Mouse (Mus musculus) layer of hippocampus, adult 2 months (tissue): ENCODE measurements around the gene Pcdh9. TPM values are rescaled to one million over a fixed set of nuclear protein-coding genes. Genes with fewer than 3 reads are reported as not detected.

Source experiments
- DNase-seq, 2 experiments: peaks; one replicate each; pipeline ENCODE4 v3.0.0; 2022; ENCODE audit warnings: low spot score in 2 of 2
- H3K27ac ChIP-seq: fragments of 200-600 bp; 2 replicates; pipeline ENCODE4 v1.8.1; 2022
- H3K4me3 ChIP-seq: fragments of 200-600 bp; 2 replicates; pipeline ENCODE4 v1.8.1; 2022; ENCODE audit warnings: mild to moderate bottlenecking
- CTCF ChIP-seq: fragments of 200-600 bp; conservative IDR thresholded peaks from 2 replicates; pipeline ENCODE4 v1.8.1; 2022; ENCODE audit warnings: antibody characterized with exemption, mild to moderate bottlenecking, moderate library complexity
- total RNA-seq, 2 experiments: library from RNA; stranded (reverse); gene quantifications; 2 replicates each; pipeline ENCODE4 v1.2.3; 2021

Gene Pcdh9
- total RNA-seq, 2 experiments from 2014 or later, result 175 to 180 TPM

DNA sequence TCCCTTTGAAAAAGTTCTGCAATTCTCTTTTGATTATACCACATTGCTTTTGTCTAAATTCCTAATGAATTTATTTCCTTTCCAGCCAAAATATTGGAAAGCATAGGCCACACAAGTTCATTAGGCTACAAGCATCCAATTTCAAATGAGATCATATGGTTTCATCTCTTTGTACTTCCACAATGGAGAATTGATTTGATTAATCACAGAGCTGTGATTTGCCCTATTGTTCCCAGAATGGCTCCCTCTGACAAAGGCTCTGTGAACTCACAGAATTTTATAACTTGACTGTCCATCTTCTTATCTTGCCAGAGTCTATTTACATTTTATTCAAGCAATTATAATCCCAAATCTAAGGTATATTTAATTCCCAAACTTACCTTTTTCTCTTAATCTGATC lies 22.3 kb downstream of the Pcdh9 start:
- DNase-seq, result no peak
- no peak for TF ChIP-seq CTCF
- Histone ChIP-seq H3K27ac (no peak overlapping the region), H3K4me3 (no peak overlapping the region)

DNA sequence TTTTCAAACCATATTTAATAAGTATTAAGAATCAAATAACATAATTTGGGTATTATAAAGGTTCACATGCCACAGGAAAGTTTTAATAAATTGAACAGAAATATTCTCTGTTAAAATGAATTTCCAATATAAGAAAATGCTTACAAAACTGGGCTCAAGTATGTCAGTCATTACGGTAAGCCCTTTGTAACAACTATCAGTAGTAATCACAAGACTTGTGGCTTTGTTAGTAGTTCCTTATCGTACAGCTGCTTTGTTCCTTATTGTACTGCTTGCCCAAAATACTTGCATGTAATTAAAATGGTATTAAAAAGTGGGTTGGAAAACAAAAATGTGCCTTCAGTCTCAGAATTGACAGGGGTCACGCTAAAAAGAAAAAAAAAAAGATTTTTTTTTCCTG lies 32.4 kb downstream of the Pcdh9 start:
- no peak for DNase-seq
- Histone ChIP-seq H3K27ac (no peak overlapping the region), H3K4me3 (no peak overlapping the region)
- TF ChIP-seq CTCF, result no peak

GRCm38 (mm10) chr14:93846091-93846677 lies 44.3 kb downstream of the Pcdh9 start:
- Histone ChIP-seq H3K4me3 (no peak overlapping the region), H3K27ac (no peak overlapping the region)
- no peak for DNase-seq
- no peak for TF ChIP-seq CTCF

GRCm38 (mm10) chr14:93842686-93843288 lies 47.7 kb downstream of the Pcdh9 start:
- no peak overlapping the region for H3K27ac ChIP-seq
- DNase-seq, result no peak
- no peak overlapping the region for H3K4me3 ChIP-seq
- no peak for TF ChIP-seq CTCF

GRCm38 (mm10) chr14:93832511-93832910 lies 58.0 kb downstream of the Pcdh9 start:
- no peak for TF ChIP-seq CTCF
- no peak for DNase-seq
- Histone ChIP-seq H3K27ac (no peak overlapping the region), H3K4me3 (no peak overlapping the region)

- H3K4me3 ChIP-seq, result 0 out of 2 replicates have a peak overlapping the region, but pooled peaks have one; percentile 15
- no peak for TF ChIP-seq CTCF
- H3K27ac ChIP-seq, result peak overlapping the region; percentile 74
- DNase-seq, result no peak
Observed at GRCm38 (mm10) chr14:93827159-93827558, 63.3 kb downstream of the Pcdh9 start.

GRCm38 (mm10) chr14:93826042-93826462 lies 64.4 kb downstream of the Pcdh9 start:
- Histone ChIP-seq H3K27ac (peak overlapping the region; percentile 74), H3K4me3 (peak overlapping the region; percentile 1; the same call in 1 of the 2 replicates)
- TF ChIP-seq CTCF, result no peak
- DNase-seq, result no peak

DNA sequence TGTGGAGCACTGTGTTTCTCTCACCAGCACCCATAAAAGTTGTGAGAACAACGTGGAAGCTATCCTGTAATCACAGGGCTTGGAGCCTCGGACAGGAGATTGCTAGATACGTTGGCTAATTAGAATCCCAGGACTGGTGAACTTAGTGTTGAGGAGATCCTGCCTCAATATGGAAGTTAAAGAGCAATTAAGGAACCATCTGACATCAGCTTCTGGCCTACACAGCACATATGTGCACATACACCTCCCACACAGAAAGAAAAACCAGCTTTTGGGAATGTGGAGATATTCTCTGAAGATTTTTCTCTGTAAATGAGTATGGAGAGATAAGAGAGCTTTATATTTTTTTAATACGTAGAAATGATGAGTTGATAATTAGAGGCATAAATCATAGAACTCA lies 71.6 kb downstream of the Pcdh9 start:
- no peak for DNase-seq
- TF ChIP-seq CTCF, result no peak
- H3K4me3 ChIP-seq, result no peak overlapping the region
- peak overlapping the region; percentile 47 for H3K27ac ChIP-seq

DNA sequence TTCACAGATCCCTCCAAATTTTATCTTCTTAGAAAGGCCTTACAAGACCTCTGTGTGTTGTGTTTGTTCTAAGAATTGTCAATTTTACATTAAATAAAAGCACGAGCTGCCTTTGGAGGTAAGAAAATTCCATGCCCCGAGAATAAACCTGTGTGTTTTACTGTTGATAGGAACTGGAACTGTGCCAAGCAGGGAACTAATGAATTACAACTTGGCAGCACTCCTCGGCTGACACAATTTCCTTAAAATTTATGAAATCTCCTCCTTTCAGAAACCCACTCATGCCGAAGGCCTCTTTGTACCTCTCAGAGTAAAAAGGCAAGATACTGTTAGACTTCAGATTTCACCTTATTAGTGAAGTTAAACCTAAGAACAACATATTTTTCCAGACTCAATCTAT lies 72.9 kb downstream of the Pcdh9 start:
- no peak for DNase-seq
- TF ChIP-seq CTCF, result no peak
- no peak overlapping the region for H3K4me3 ChIP-seq
- peak overlapping the region; percentile 11; the same call in 1 of the 2 replicates for H3K27ac ChIP-seq

DNA sequence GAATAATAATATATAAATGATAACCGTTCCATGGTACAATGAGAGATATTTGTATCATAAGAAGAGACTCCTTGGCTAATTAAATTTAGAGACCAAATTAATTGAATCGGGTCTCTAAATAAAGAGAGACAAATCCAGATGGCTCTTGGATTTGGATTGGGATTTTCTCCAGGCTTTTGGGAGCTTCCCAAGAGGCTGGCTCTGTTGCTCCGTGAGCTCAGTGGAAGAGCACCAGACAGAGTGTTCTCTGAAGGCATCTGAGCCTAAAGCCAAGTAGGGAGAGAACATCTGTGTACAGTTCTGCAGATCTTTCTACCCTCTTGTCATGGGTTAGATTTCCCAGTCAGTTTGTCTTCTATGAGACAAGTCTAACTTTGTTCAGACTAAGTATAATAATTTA lies 95.9 kb downstream of the Pcdh9 start:
- no peak for TF ChIP-seq CTCF
- Histone ChIP-seq H3K27ac (peak overlapping the region; percentile 41; the same call in 1 of the 2 replicates), H3K4me3 (no peak overlapping the region)
- peak; percentile 32 to 40 for DNase-seq

- Histone ChIP-seq H3K4me3 (no peak overlapping the region), H3K27ac (peak overlapping the region; percentile 6; the same call in 1 of the 2 replicates)
- no peak for TF ChIP-seq CTCF
- DNase-seq, result no peak
Observed at GRCm38 (mm10) chr14:93786234-93786633, 104.2 kb downstream of the Pcdh9 start.

DNA sequence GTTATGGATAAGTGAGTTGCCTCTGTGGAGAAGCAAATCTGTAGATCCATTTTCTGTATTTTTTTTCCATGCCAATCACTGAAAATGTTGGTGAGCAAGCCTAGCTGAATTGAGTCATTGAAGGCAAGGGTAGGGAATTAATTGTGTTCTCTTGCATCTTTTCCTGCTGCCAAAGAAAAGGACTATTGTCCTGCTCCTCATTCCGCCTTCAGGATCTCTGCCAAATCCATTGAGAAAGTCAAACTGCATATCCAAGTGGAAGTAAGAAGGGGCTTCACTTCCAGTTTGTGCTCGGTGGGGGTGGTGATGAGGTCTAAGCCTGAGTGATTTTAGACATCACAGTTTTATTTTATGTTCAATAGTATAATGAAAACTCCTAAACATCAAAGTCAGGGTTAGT lies 105.4 kb downstream of the Pcdh9 start:
- no peak for TF ChIP-seq CTCF
- DNase-seq, result peak in 1 of 2 experiments; percentile 26
- 0 out of 2 replicates have a peak overlapping the region, but pooled peaks have one; percentile 18 for H3K27ac ChIP-seq
- no peak overlapping the region for H3K4me3 ChIP-seq

DNA sequence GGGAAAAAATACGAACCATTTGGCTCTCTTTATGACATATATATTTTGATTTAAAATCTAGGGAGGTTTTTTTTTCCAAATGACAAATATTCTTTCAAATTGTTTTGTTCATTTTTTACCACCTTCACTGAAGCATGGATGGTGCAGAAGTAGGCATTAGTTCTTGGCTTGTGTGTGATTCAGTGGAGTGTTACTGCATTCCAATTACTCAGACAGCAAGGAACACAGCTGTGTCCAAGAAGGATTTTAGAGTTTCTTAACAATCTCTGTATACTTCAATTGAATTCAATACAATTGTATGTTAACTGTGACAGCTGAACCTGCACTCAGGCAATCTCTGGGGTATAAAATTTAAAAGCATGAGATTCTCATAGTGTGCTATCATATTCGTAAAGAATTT lies 127.6 kb downstream of the Pcdh9 start:
- Histone ChIP-seq H3K27ac (no peak overlapping the region; the same call in 1 of the 2 replicates), H3K4me3 (no peak overlapping the region)
- no peak for TF ChIP-seq CTCF
- DNase-seq, result no peak
